8 mouse cellular contexts compared by ENCODE assay signal in the genomic region with DNA sequence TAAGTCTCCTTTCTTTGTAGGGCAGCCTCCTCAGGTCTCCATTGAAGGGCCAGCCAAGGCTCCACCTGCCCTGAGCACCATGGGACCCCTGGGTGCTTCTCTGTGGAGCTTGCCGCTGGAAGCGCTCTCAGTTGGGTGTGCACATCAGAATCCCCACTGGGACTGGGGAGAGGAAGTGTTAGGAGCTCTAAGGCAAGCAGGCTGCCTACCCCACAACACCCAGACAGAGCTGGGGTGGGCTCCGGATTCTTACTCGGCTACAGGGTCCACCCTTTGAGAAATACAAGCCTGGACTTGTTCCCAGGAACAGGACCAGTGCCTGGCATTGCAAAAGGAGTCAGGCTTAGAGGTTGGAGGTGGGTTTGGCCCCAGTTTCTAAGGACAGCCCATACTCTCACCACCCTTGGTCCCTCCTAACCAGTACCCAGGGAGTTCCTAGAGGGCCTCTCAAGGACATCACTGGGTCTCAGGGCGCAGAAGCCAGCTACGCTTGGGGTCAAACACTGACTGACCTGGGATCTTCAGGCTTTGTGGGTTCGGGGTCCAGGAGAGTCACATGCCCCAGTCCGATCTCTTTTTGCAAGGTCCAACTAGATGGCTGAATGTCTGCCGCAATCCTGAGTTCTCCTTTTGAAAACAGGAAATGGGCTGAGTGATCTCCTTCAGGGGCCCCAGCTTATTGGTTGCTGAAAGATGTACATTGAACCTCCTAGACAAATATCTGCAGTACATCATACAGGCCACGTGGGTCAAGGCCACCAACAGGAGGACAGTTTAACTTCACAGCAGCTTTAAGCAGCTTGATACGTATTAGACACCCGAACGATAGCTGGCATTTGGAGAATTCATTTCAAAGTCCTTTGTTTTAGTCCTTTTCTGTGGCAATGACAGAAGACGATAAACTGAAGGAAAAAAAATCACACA. TPM values are rescaled to one million over a fixed set of nuclear protein-coding genes. Genes with fewer than 3 reads are reported as not detected.
DNase-seq lines count a peak whose midpoint lies in the region; ATAC-seq lines count a peak whose summit lies in the region.
"Had no signal": no experiment of that assay in that cellular context is flagged by ENCODE, and none has a peak within 500 bp of the region (broad histone marks: within the 10 kb centered on the region; RNA-seq: fewer than 3 reads in every experiment).

Gene Snx20 (minus strand): TSS at position 655 of the 924 bp plus-strand sequence.

- WGBS in heart, embryonic 14.5 days = 69% methylated on average over 14 of the region's 14 CpGs
- 66% methylated on average over 14 of the region's 14 CpGs for WGBS in lung, embryonic 16.5 days
- WGBS in hindbrain, embryonic 14.5 days = 84% methylated on average over 14 of the region's 14 CpGs

- H3K9ac ChIP-seq in heart, embryonic 14.5 days (ENCODE audit: low read length) = no peak within 1 kb of the TSS
- H3K9ac ChIP-seq in lung, embryonic 16.5 days (ENCODE audit: low read length) = peak within 1 kb of the TSS; percentile 39; the same call in 1 of the 2 replicates
- no peak within 1 kb of the TSS for H3K9ac ChIP-seq in hindbrain, embryonic 14.5 days
- H3K9ac ChIP-seq: limb, embryonic 13.5 days had no signal

- peak; percentile 42 for DNase-seq in ZHBTc4 (ENCODE audit: low read depth, low spot score)
- peak; percentile 90 for DNase-seq in splenic B cell, adult 2 months (ENCODE audit: low read depth, low spot score)
- no peak for DNase-seq in hindbrain, embryonic 14.5 days (ENCODE audit: low spot score)
- DNase-seq in left cerebral cortex, adult 8-10 months (ENCODE audit: low spot score in 2 of 2) = no peak

- no peak within 1 kb of the TSS for H3K27ac ChIP-seq in heart, embryonic 14.5 days (replicated peaks in 1 of 2; ENCODE audit: control insufficient read depth in 1 of 2, insufficient read depth in 1 of 2, low read depth in 2 of 2, low read length in 2 of 2)
- H3K27ac ChIP-seq in lung, embryonic 16.5 days (ENCODE audit: low read length) = no peak within 1 kb of the TSS
- H3K27ac ChIP-seq in hindbrain, embryonic 14.5 days = no peak within 1 kb of the TSS
- H3K27ac ChIP-seq: limb, embryonic 13.5 days had no signal

- no peak for ATAC-seq in heart, embryonic 14.5 days (ENCODE audit: insufficient number of reproducible peaks, insufficient read depth, low FRiP score, low read depth)
- ATAC-seq in lung, embryonic 16.5 days (ENCODE audit: low read depth) = peak; percentile 43; the same call in 1 of the 2 replicates
- no peak for ATAC-seq in erythroid progenitor cell, adult 5-6 weeks (replicated peaks; ENCODE audit: low FRiP score, poor library complexity, severe bottlenecking)
- no peak for ATAC-seq in hindbrain, embryonic 14.5 days (ENCODE audit: low FRiP score)

- H3K4me3 ChIP-seq in heart, embryonic 14.5 days (ENCODE audit: control insufficient read depth in 1 of 2, insufficient read depth in 1 of 2, low read depth in 1 of 2, low read length in 2 of 2) = peak within 1 kb of the TSS; percentile 2 to 4; a peak in 2 of 4 replicates
- H3K4me3 ChIP-seq in lung, embryonic 16.5 days (ENCODE audit: low read length) = peak within 1 kb of the TSS; percentile 29
- H3K4me3 ChIP-seq in hindbrain, embryonic 14.5 days (replicated peaks; ENCODE audit: low read length) = no peak within 1 kb of the TSS
- H3K4me3 ChIP-seq: limb, embryonic 13.5 days had no signal

- no peaks in the 10 kb centered on the region for H3K9me3 ChIP-seq in heart, embryonic 14.5 days (ENCODE audit: control insufficient read depth, low read length)
- no peaks in the 10 kb centered on the region for H3K9me3 ChIP-seq in lung, embryonic 16.5 days (ENCODE audit: control insufficient read depth, low read length)
- no peaks in the 10 kb centered on the region for H3K9me3 ChIP-seq in hindbrain, embryonic 14.5 days (ENCODE audit: control insufficient read depth, low read length)
- H3K9me3 ChIP-seq: limb, embryonic 13.5 days had no signal

- H3K27me3 ChIP-seq in heart, embryonic 14.5 days (ENCODE audit: control insufficient read depth, insufficient read depth, low read length) = 0 out of 2 replicates have a peak, but pooled peaks cover 4% of the 10 kb centered on the region
- H3K27me3 ChIP-seq in lung, embryonic 16.5 days (ENCODE audit: control insufficient read depth, insufficient read depth, low read depth, low read length) = no peaks in the 10 kb centered on the region
- no peaks in the 10 kb centered on the region for H3K27me3 ChIP-seq in splenic B cell, adult 2 months (ENCODE audit: control insufficient read depth, insufficient read depth, low read length, poor library complexity, severe bottlenecking)
- H3K27me3 ChIP-seq in hindbrain, embryonic 14.5 days (ENCODE audit: control insufficient read depth, insufficient read depth, low read length) = no peaks in the 10 kb centered on the region
- H3K27me3 ChIP-seq: limb, embryonic 13.5 days had no signal

- H3K4me1 ChIP-seq in heart, embryonic 14.5 days (ENCODE audit: control insufficient read depth in 2 of 2, insufficient read depth in 2 of 2, low read length in 2 of 2) = peaks cover 0 to 4% of the 10 kb centered on the region in 2 experiments; a peak in 1 of 4 replicates
- H3K4me1 ChIP-seq in lung, embryonic 16.5 days (replicated peaks; ENCODE audit: control insufficient read depth, insufficient read depth, low read length) = peaks cover 5% of the 10 kb centered on the region
- no peaks in the 10 kb centered on the region for H3K4me1 ChIP-seq in hindbrain, embryonic 14.5 days (replicated peaks; ENCODE audit: control insufficient read depth, insufficient read depth, low read length)
- H3K4me1 ChIP-seq: limb, embryonic 13.5 days had no signal

- H3K36me3 ChIP-seq in heart, embryonic 14.5 days (ENCODE audit: control insufficient read depth, insufficient read depth, low read length) = no peaks in the 10 kb centered on the region
- H3K36me3 ChIP-seq in lung, embryonic 16.5 days (ENCODE audit: control insufficient read depth, insufficient read depth, low read length) = no peaks in the 10 kb centered on the region
- H3K36me3 ChIP-seq in splenic B cell, adult 2 months (ENCODE audit: control insufficient read depth, insufficient read depth, low read length, poor library complexity, severe bottlenecking) = peaks cover 4% of the 10 kb centered on the region
- H3K36me3 ChIP-seq in hindbrain, embryonic 14.5 days (replicated peaks; ENCODE audit: control insufficient read depth, insufficient read depth) = no peaks in the 10 kb centered on the region
- H3K36me3 ChIP-seq: limb, embryonic 13.5 days had no signal

- H3K4me2 ChIP-seq in heart, embryonic 14.5 days (ENCODE audit: low read length) = no peak within 1 kb of the TSS
- H3K4me2 ChIP-seq in lung, embryonic 16.5 days (ENCODE audit: low read depth, low read length) = peak within 1 kb of the TSS; percentile 32
- H3K4me2 ChIP-seq in hindbrain, embryonic 14.5 days (replicated peaks) = no peak within 1 kb of the TSS
- H3K4me2 ChIP-seq: limb, embryonic 13.5 days had no signal

RNA-seq across cellular contexts. Expression of gene Snx20, which starts in this region (rescaled TPM):
- 1.7 and 2.0 TPM in 2 replicates for polyA plus RNA-seq in heart, embryonic 14.5 days (2014; fragmentation: Nextera tagmentation; extraction: Ambion mirVana)
- polyA plus RNA-seq in lung, embryonic 16.5 days (2015; fragmentation: Nextera tagmentation; extraction: Ambion mirVana) = 2.5 and 2.7 TPM in 2 replicates
- 15.5 and 21.8 TPM in 2 replicates for total RNA-seq in erythroid progenitor cell, adult 5-6 weeks (2015; ENCODE audit: low replicate concordance)
- 1.7 and 4.2 TPM in 2 replicates for total RNA-seq in erythroid progenitor cell, adult 5-6 weeks (2017; ENCODE audit: low replicate concordance)
- 1.4 and 1.7 TPM in 2 replicates for polyA plus RNA-seq in hindbrain, embryonic 14.5 days (2014; fragmentation: Nextera tagmentation; extraction: Ambion mirVana)
- 1 to 10 TPM; 1.1 to 4.1 (median 2.3) TPM for total RNA-seq in left cerebral cortex, adult 8-10 months (2022)

Comparison
In these comparisons a context has a peak if more than half of its experiments do, and no peak if none do; other contexts are left out.
1. DNase-seq: peak in ZHBTc4 (single experiment) and splenic B cell, adult 2 months (single experiment); none in hindbrain, embryonic 14.5 days (single experiment) and left cerebral cortex, adult 8-10 months (0 of 2).